Mouse (Mus musculus): ENCODE measurements at regions not wholly inside any gene's neighbourhood (a gene's known extent, or its start where the extent isn't known, plus 50 kb on each side); places are given as distances from the start of the nearest gene placed in this dataset.

- DNase-seq (ENCODE audit: low read depth, low spot score) = no peak
These were observed 585.0 kb upstream of the Cdh11 start for GRCm38 (mm10) chr8:103370394-103370793.

GRCm38 (mm10) chr8:103373007-103373406, 587.6 kb upstream of the Cdh11 start:
- DNase-seq (ENCODE audit: low read depth, low spot score) = no peak

- no peak for DNase-seq (ENCODE audit: low read depth, low spot score)
These were observed 588.7 kb upstream of the Cdh11 start for GRCm38 (mm10) chr8:103374151-103374550.

- DNase-seq (ENCODE audit: low read depth, low spot score) = no peak
These were observed 593.1 kb upstream of the Cdh11 start for GRCm38 (mm10) chr8:103378545-103378944.

GRCm38 (mm10) chr8:103381575-103381974, 596.1 kb upstream of the Cdh11 start:
- DNase-seq (ENCODE audit: low read depth, low spot score) = no peak

- no peak for DNase-seq (ENCODE audit: low read depth, low spot score)
These were observed 605.9 kb upstream of the Cdh11 start for GRCm38 (mm10) chr8:103391359-103391758.

GRCm38 (mm10) chr8:103395316-103395715, 609.9 kb upstream of the Cdh11 start:
- DNase-seq (ENCODE audit: low read depth, low spot score) = no peak

GRCm38 (mm10) chr8:103398179-103398578, 612.7 kb upstream of the Cdh11 start:
- no peak for DNase-seq (ENCODE audit: low read depth, low spot score)

- no peak for DNase-seq (ENCODE audit: low read depth, low spot score)
These were observed 614.0 kb upstream of the Cdh11 start for GRCm38 (mm10) chr8:103399466-103399865.

- no peak for DNase-seq (ENCODE audit: low read depth, low spot score)
These were observed 614.7 kb upstream of the Cdh11 start for GRCm38 (mm10) chr8:103400143-103400542.

GRCm38 (mm10) chr8:103402731-103403130, 617.3 kb upstream of the Cdh11 start:
- DNase-seq (ENCODE audit: low read depth, low spot score) = no peak

GRCm38 (mm10) chr8:103403826-103404225, 618.4 kb upstream of the Cdh11 start:
- no peak for DNase-seq (ENCODE audit: low read depth, low spot score)

- DNase-seq (ENCODE audit: low read depth, low spot score) = no peak
These were observed 620.3 kb upstream of the Cdh11 start for GRCm38 (mm10) chr8:103405787-103406186.

GRCm38 (mm10) chr8:103406921-103407320, 621.5 kb upstream of the Cdh11 start:
- DNase-seq (ENCODE audit: low read depth, low spot score) = no peak

- DNase-seq (ENCODE audit: low read depth, low spot score) = no peak
These were observed 622.2 kb upstream of the Cdh11 start for GRCm38 (mm10) chr8:103407631-103408030.

GRCm38 (mm10) chr8:103408411-103408810, 623.0 kb upstream of the Cdh11 start:
- DNase-seq (ENCODE audit: low read depth, low spot score) = no peak

GRCm38 (mm10) chr8:103409121-103409551, 623.7 kb upstream of the Cdh11 start:
- no peak for DNase-seq (ENCODE audit: low read depth, low spot score)

- no peak for DNase-seq (ENCODE audit: low read depth, low spot score)
These were observed 627.3 kb upstream of the Cdh11 start for GRCm38 (mm10) chr8:103412731-103413130.

GRCm38 (mm10) chr8:103413589-103414575, 628.4 kb upstream of the Cdh11 start:
- DNase-seq (ENCODE audit: low read depth, low spot score) = no peak

- DNase-seq (ENCODE audit: low read depth, low spot score) = no peak
These were observed 637.0 kb upstream of the Cdh11 start for GRCm38 (mm10) chr8:103422313-103422973.

GRCm38 (mm10) chr8:103425967-103426366, 640.5 kb upstream of the Cdh11 start:
- DNase-seq (ENCODE audit: low read depth, low spot score) = no peak

- no peak for DNase-seq (ENCODE audit: low read depth, low spot score)
These were observed 645.5 kb upstream of the Cdh11 start for GRCm38 (mm10) chr8:103430874-103431492.
